Mouse (Mus musculus) heart, embryonic 15.5 days (tissue): Measurements from ENCODE around the gene B3galt6. TPM values are rescaled to one million over a fixed set of nuclear protein-coding genes. Genes with fewer than 3 reads are reported as not detected.

Experiments
- ATAC-seq: fragments of 200-750 bp; cut with Nextera tagmentation; replicated peaks from 2 replicates; pipeline ENCODE4 v1.8.0; 2017; ENCODE audit warnings: low read depth, moderate TSS enrichment; ENCODE audit not compliant: insufficient number of reproducible peaks, insufficient read depth, low FRiP score
- H3K27ac ChIP-seq: fragments of 300-500 bp; sonication (generic); 2 replicates; pipeline ENCODE4 v1.5.1; 2015; ENCODE audit warnings: mild to moderate bottlenecking, inconsistent platforms
- H3K27me3 ChIP-seq: fragments of 300-500 bp; sonication (generic); 2 replicates; pipeline ENCODE4 v1.6.1; 2015; ENCODE audit warnings: inconsistent platforms
- H3K36me3 ChIP-seq: fragments of 300-500 bp; sonication (generic); 2 replicates; pipeline ENCODE4 v1.6.1; 2015; ENCODE audit warnings: mild to moderate bottlenecking, inconsistent platforms
- H3K4me1 ChIP-seq: fragments of 300-500 bp; sonication (generic); replicated peaks from 2 replicates; pipeline ENCODE4 v1.6.1; 2015; ENCODE audit warnings: inconsistent platforms
- H3K4me2 ChIP-seq: fragments of 300-500 bp; sonication (generic); 2 replicates; pipeline ENCODE4 v1.6.1; 2015; ENCODE audit warnings: inconsistent platforms, mild to moderate bottlenecking, moderate library complexity
- H3K4me3 ChIP-seq: fragments of 300-500 bp; sonication (generic); 2 replicates; pipeline ENCODE4 v1.5.1; 2015; ENCODE audit warnings: mild to moderate bottlenecking, inconsistent platforms
- H3K9ac ChIP-seq: fragments of 300-500 bp; sonication (generic); 2 replicates; pipeline ENCODE4 v1.6.1; 2015; ENCODE audit warnings: mild to moderate bottlenecking, inconsistent platforms
- H3K9me3 ChIP-seq: fragments of 300-500 bp; sonication (generic); replicated peaks from 2 replicates; pipeline ENCODE4 v1.6.1; 2016; ENCODE audit warnings: inconsistent platforms
- WGBS: fragments of 180-500 bp; shearing (Covaris S2); methylation state at CpG from one replicate; pipeline ENCODE4 v1.1.7; 2015; ENCODE audit warnings: mixed read lengths; 5-methylcytosine and 5-hydroxymethylcytosine counted together
- polyA plus RNA-seq: library from polyadenylated mRNA; unstranded; fragments of >200 nt; fragmentation: Nextera tagmentation; extraction: Ambion mirVana; gene quantifications from 2 replicates; pipeline ENCODE4 v1.2.1, GENCODE M21; 2015

Gene B3galt6
- polyA plus RNA-seq, 1 experiment from 2014 or later: 7.7 TPM

- Histone ChIP-seq H3K4me2 (no peak overlapping the region), H3K27ac (no peak overlapping the region), H3K27me3 (no peaks in the 10 kb centered on the region), H3K36me3 (peaks cover 8% of the 10 kb centered on the region; the same call in 1 of the 2 replicates), H3K4me3 (no peak overlapping the region), H3K9me3 (no peaks in the 10 kb centered on the region), H3K9ac (no peak overlapping the region), H3K4me1 (peaks cover 12% of the 10 kb centered on the region)
- WGBS: 80% methylated on average over 9 of the region's 9 CpGs
- no peak for ATAC-seq
These were observed 31.1 kb upstream of the B3galt6 start for GRCm38 (mm10) chr4:156023520-156023919.

DNA sequence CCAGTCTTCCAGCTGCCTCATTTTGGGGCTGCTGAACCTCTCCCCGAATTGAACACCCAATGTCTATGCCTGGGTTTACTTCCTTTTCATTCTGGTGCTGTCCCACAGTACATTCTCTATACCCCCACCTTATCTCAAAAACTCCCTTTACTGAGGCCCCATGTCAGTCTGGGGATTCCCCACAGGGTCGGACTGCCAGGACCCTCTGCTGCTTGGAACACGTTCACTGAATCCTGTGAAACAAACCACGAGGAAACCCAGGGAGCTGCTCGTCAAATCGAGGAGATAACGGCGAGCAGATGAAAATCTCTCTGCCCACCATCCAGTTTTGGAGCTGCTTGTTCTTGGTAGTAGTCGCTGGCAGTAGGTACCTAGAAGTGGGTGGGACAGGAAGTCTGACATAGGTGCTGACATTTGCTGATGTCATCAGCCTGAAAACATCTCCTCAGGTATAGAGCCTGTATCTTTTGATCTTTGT is 29.5 kb upstream of the B3galt6 start:
- WGBS: 32% methylated on average over 9 of the region's 9 CpGs
- Histone ChIP-seq H3K4me1 (peaks cover 12% of the 10 kb centered on the region), H3K4me2 (no peak overlapping the region), H3K27me3 (no peaks in the 10 kb centered on the region), H3K9ac (no peak overlapping the region), H3K27ac (no peak overlapping the region), H3K36me3 (no peaks in the 10 kb centered on the region; the same call in 1 of the 2 replicates), H3K9me3 (no peaks in the 10 kb centered on the region), H3K4me3 (no peak overlapping the region)
- no peak for ATAC-seq

- 68% methylated on average over 3 of the region's 3 CpGs for WGBS
- Histone ChIP-seq H3K4me2 (no peak overlapping the region), H3K36me3 (no peaks in the 10 kb centered on the region; the same call in 1 of the 2 replicates)
These were observed 28.9 kb upstream of the B3galt6 start for GRCm38 (mm10) chr4:156021381-156021780.

GRCm38 (mm10) chr4:156019771-156020170 is 27.3 kb upstream of the B3galt6 start:
- no peak for ATAC-seq
- no peak overlapping the region for H3K9ac ChIP-seq
- no peak overlapping the region for H3K27ac ChIP-seq
- H3K9me3 ChIP-seq: no peaks in the 10 kb centered on the region
- no peaks in the 10 kb centered on the region for H3K27me3 ChIP-seq
- H3K4me2 ChIP-seq: no peak overlapping the region
- H3K36me3 ChIP-seq: no peaks in the 10 kb centered on the region; the same call in 1 of the 2 replicates
- H3K4me3 ChIP-seq: no peak overlapping the region
- 85% methylated on average over 12 of the region's 12 CpGs for WGBS
- no peaks in the 10 kb centered on the region for H3K4me1 ChIP-seq

More at GRCm38 (mm10) chr4:156021381-156021780, 28.9 kb upstream of the B3galt6 start:
- no peak for ATAC-seq
- no peak overlapping the region for H3K27ac ChIP-seq
- no peak overlapping the region for H3K4me3 ChIP-seq
- H3K27me3 ChIP-seq: no peaks in the 10 kb centered on the region
- H3K4me1 ChIP-seq: peaks cover 10% of the 10 kb centered on the region
- H3K9me3 ChIP-seq: no peaks in the 10 kb centered on the region
- H3K9ac ChIP-seq: no peak overlapping the region

- Histone ChIP-seq H3K4me2 (no peak overlapping the region), H3K9me3 (no peaks in the 10 kb centered on the region), H3K27me3 (no peaks in the 10 kb centered on the region), H3K36me3 (peaks cover 32% of the 10 kb centered on the region), H3K4me1 (no peaks in the 10 kb centered on the region), H3K27ac (no peak overlapping the region), H3K9ac (no peak overlapping the region), H3K4me3 (no peak overlapping the region)
- WGBS: 70% methylated on average over 2 of the region's 2 CpGs
- ATAC-seq: no peak
These were observed 22.0 kb upstream of the B3galt6 start for GRCm38 (mm10) chr4:156014436-156014835.

GRCm38 (mm10) chr4:156013637-156014036 is 21.2 kb upstream of the B3galt6 start, which contains the start of gene Tnfrsf4:
TSS of gene Tnfrsf4 (plus strand) at chr4:156013843.
- H3K9ac ChIP-seq: no peak within 1 kb of the TSS
- no peaks in the 10 kb centered on the region for H3K9me3 ChIP-seq
- 78% methylated on average over 8 of the region's 8 CpGs for WGBS
- no peak within 1 kb of the TSS for H3K27ac ChIP-seq
- peaks cover 40% of the 10 kb centered on the region for H3K36me3 ChIP-seq
- H3K4me2 ChIP-seq: no peak within 1 kb of the TSS
- ATAC-seq: no peak
- no peaks in the 10 kb centered on the region for H3K4me1 ChIP-seq
- no peak within 1 kb of the TSS for H3K4me3 ChIP-seq
- no peaks in the 10 kb centered on the region for H3K27me3 ChIP-seq

DNA sequence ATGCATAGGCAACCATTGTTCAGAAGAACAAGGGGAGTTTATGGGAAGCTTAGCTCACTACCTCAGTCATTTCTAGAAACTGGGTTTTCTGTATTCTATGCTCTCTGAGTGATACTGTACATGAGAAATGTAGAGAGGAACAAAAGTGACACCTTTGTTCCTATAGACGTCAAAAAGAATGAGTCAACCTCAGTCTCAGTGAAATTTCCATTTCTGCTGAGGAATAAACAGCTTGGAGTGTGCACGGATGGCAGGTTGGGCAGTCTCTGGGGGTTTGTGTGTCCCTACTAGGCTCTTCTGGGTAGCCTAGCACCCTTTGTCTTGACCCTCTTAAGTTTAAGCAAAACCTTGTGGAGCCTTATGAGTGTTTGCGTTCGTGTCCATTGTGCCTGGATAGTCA is 15.9 kb upstream of the B3galt6 start:
- Histone ChIP-seq H3K4me2 (no peak overlapping the region), H3K27ac (no peak overlapping the region), H3K9me3 (no peaks in the 10 kb centered on the region), H3K4me1 (no peaks in the 10 kb centered on the region), H3K27me3 (no peaks in the 10 kb centered on the region), H3K36me3 (peaks cover 81% of the 10 kb centered on the region), H3K9ac (no peak overlapping the region), H3K4me3 (no peak overlapping the region)
- 91% methylated on average over 4 of the region's 4 CpGs for WGBS
- ATAC-seq: no peak

DNA sequence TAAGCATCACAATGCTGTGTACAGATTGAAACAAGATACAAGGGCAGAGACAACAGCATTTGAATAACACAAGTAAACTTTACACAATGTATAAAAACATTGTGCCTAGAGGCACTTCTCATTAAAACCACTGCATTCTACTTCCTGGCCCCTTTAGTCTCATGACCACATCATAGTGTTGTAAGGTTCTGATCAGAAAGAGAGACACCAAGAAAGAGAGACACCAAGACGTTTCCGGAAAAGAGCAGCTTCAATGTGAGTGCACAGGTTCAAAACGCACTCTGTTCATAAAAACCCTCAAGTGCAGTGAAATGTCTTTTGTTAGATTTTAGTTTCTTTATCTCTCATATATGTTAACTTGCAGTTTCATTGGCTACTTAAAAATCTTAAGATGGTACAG is 11.7 kb upstream of the B3galt6 start:
- H3K36me3 ChIP-seq: peaks cover 87% of the 10 kb centered on the region
- H3K4me1 ChIP-seq: no peaks in the 10 kb centered on the region
- H3K4me3 ChIP-seq: no peak overlapping the region
- no peak for ATAC-seq
- 88% methylated on average over 3 of the region's 3 CpGs for WGBS
- H3K27me3 ChIP-seq: no peaks in the 10 kb centered on the region
- no peak overlapping the region for H3K9ac ChIP-seq
- H3K27ac ChIP-seq: no peak overlapping the region
- H3K4me2 ChIP-seq: no peak overlapping the region
- no peaks in the 10 kb centered on the region for H3K9me3 ChIP-seq

DNA sequence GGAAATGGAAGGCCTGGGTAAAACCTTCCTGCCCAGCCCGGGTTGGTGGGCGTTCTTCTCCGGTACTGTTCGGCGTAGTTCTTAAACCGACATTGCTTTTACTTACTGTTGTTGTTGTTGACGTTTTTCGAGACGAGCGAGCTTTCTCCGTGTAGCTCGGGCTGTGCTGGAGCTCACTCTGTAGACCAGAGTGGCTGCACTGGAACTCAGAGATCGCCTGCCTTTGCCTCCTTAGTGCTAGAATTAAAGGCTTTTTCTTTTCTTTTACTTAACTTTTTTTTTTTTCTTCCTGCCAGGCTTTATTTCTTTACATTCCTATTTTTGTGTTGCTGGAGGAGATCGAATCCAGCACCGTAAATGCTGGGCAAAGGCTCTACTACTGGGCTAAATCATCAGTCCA is 1.2 kb upstream of the B3galt6 start:
- Histone ChIP-seq H3K27me3 (no peaks in the 10 kb centered on the region), H3K27ac (peak overlapping the region; percentile 98), H3K9me3 (no peaks in the 10 kb centered on the region), H3K36me3 (peaks cover 23% of the 10 kb centered on the region), H3K9ac (peak overlapping the region; percentile 84), H3K4me3 (peak overlapping the region; percentile 70), H3K4me2 (peak overlapping the region; percentile 72), H3K4me1 (peaks cover 24% of the 10 kb centered on the region)
- ATAC-seq: no peak
- WGBS: 3% methylated on average over 15 of the region's 15 CpGs

DNA sequence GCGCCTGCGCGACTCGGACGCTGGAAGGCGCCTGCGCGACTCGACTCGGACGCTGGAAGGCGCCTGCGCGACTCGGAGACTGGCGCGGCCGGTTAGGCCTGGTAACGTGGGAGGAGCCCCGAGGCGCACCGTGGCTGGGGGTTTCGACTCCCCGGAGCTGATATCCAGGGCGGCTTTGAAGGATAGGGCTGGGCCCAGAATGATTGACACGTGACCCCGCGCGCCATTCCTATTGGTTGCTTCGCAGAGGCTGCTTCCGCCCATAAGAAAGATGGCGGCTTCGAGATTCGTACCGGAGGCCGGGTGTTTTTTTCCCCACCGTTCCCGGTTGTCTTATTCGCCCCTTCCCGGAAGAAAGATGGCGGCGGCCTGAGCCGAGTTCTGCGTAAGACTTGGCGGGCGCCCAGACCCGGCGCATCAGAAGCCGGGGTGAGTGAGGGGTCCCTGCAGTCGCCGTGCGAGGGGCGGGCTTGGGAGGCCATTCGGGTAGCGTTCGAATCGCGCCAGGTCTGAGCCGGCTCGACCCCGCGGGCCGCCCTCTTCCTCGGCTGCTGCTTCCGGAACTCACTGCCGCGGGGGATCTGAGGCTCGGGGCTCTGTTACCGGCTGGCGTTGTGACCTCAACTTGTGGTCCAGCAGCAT is 578 bp upstream of the B3galt6 start:
- under 1% methylated on average over 70 of the region's 70 CpGs for WGBS
- H3K4me1 ChIP-seq: peaks cover 24% of the 10 kb centered on the region
- peak; percentile 84 for ATAC-seq

GRCm38 (mm10) chr4:155991908-155992230 is 580 bp downstream of the B3galt6 start:
- Histone ChIP-seq H3K36me3 (peaks cover 5% of the 10 kb centered on the region; the same call in 1 of the 2 replicates), H3K9ac (peak overlapping the region; percentile 79), H3K4me3 (peak overlapping the region; percentile 70), H3K27ac (peak overlapping the region; percentile 98), H3K4me2 (peak overlapping the region; percentile 92), H3K27me3 (no peaks in the 10 kb centered on the region), H3K9me3 (no peaks in the 10 kb centered on the region), H3K4me1 (peaks cover 24% of the 10 kb centered on the region)
- 20% methylated on average over 37 of the region's 37 CpGs for WGBS
- 0 out of 2 replicates have a peak, but pooled peaks have one; percentile 0 for ATAC-seq

More for the DNA sequence above, 578 bp upstream of the B3galt6 start:
- peak overlapping the region; percentile 98 for H3K27ac ChIP-seq
- H3K9me3 ChIP-seq: no peaks in the 10 kb centered on the region
- peak overlapping the region; percentile 84 for H3K9ac ChIP-seq
- H3K4me2 ChIP-seq: peak overlapping the region; percentile 72
- H3K36me3 ChIP-seq: peaks cover 17% of the 10 kb centered on the region
- H3K27me3 ChIP-seq: no peaks in the 10 kb centered on the region
- H3K4me3 ChIP-seq: peak overlapping the region; percentile 70
